Mouse (Mus musculus) forebrain, embryonic 12.5 days (tissue): Measurements from ENCODE around the gene Gins3. TPM values are rescaled to one million over a fixed set of nuclear protein-coding genes. Genes with fewer than 3 reads are reported as not detected.

ENCODE experiments used
- ATAC-seq: fragments of 200-750 bp; cut with Nextera tagmentation; 2 replicates; pipeline ENCODE4 v1.8.0; 2017; ENCODE audit warnings: moderate TSS enrichment; ENCODE audit not compliant: low FRiP score
- H3K27ac ChIP-seq: fragments of 300-500 bp; sonication (generic); 2 replicates; pipeline ENCODE4 v1.5.1; 2016; ENCODE audit warnings: mild to moderate bottlenecking
- H3K27me3 ChIP-seq: fragments of 300-500 bp; sonication (generic); 2 replicates; pipeline ENCODE4 v1.6.1; 2016; ENCODE audit warnings: mild to moderate bottlenecking
- H3K36me3 ChIP-seq: fragments of 300-500 bp; sonication (generic); replicated peaks from 2 replicates; pipeline ENCODE4 v1.6.1; 2016; ENCODE audit warnings: mild to moderate bottlenecking
- H3K4me1 ChIP-seq: fragments of 300-500 bp; sonication (generic); 2 replicates; pipeline ENCODE4 v1.6.1; 2016
- H3K4me2 ChIP-seq: fragments of 300-500 bp; sonication (generic); 2 replicates; pipeline ENCODE4 v1.6.1; 2016; ENCODE audit warnings: mild to moderate bottlenecking, moderate library complexity
- H3K4me3 ChIP-seq: fragments of 300-500 bp; sonication (generic); replicated peaks from 2 replicates; pipeline ENCODE4 v1.5.1; 2016; ENCODE audit warnings: mild to moderate bottlenecking
- H3K9ac ChIP-seq: fragments of 300-500 bp; sonication (generic); 2 replicates; pipeline ENCODE4 v1.6.1; 2016; ENCODE audit warnings: mild to moderate bottlenecking
- H3K9me3 ChIP-seq: fragments of 300-500 bp; sonication (generic); 2 replicates; pipeline ENCODE4 v1.6.1; 2016
- WGBS: fragments of 180-500 bp; shearing (Covaris S2); methylation state at CpG from one replicate; pipeline ENCODE4 v1.1.7; 2016; 5-methylcytosine and 5-hydroxymethylcytosine counted together
- polyA plus RNA-seq: library from polyadenylated mRNA; unstranded; fragments of >200 nt; fragmentation: Nextera tagmentation; extraction: Ambion mirVana; gene quantifications from 2 replicates; pipeline ENCODE4 v1.2.1, GENCODE M21; 2016

Gins3 gene
- polyA plus RNA-seq, 1 experiment from 2014 or later: 28.5 TPM

DNA sequence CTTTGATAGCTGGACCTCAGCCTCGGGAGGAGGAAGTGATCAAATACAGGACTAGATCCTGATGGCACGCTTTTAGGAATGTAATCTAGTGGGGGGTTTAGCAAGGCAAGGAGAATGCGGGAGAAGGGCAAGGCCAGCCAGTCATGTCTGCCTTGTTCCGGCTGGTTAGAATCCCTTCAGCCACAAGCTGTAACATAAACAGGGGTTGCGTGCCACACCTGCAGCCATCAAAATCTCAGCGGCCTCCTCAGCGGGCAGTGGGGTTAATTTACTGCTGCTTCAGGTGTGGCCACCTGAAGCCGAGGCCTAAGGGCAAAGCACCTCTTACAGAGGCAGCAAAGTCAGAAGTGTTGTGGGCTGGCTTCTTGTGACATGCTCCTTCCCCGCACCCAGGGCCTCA, 43.4 kb downstream of the Gins3 start, which contains the start of gene Ndrg4:
Gene Ndrg4 (plus strand): TSS at position 350 of the 400 bp plus-strand sequence.
- no peaks in the 10 kb centered on the region for H3K36me3 ChIP-seq
- no peak for ATAC-seq
- peaks cover 83% of the 10 kb centered on the region for H3K27me3 ChIP-seq
- WGBS: 53% methylated on average over 9 of the region's 9 CpGs
- peak within 1 kb of the TSS; percentile 94 for H3K4me2 ChIP-seq
- H3K4me3 ChIP-seq: peak within 1 kb of the TSS; percentile 60
- peaks cover 21% of the 10 kb centered on the region for H3K4me1 ChIP-seq
- peak within 1 kb of the TSS; percentile 68 for H3K9ac ChIP-seq
- H3K9me3 ChIP-seq: no peaks in the 10 kb centered on the region
- no peak within 1 kb of the TSS for H3K27ac ChIP-seq

DNA sequence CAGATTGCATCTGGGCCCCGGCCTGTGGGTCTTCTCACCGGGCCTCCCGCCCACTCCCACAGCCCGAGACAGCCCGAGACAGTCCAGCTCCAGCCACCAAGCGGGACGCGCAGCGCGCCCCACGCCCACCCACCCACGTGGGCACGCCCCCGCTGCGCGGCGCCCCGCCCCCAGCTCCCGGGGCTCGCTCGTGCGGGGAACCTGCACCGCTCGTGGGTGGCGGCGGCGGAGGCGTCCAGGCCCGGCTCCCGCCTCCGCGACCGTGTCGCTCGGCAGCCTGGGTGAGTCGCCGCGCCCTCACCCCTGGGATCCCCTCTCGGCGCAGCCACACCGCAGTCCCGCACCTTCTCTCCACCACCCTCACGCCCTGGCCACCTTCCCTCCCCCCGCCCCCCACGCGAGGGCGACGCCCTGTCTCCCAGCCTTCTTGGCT, 44.4 kb downstream of the Gins3 start:
- peaks cover 21% of the 10 kb centered on the region for H3K4me1 ChIP-seq
- under 1% methylated on average over 43 of the region's 48 CpGs for WGBS
- no peaks in the 10 kb centered on the region for H3K9me3 ChIP-seq
- peak overlapping the region; percentile 60 for H3K4me3 ChIP-seq
- H3K4me2 ChIP-seq: peak overlapping the region; percentile 94
- ATAC-seq: peak; percentile 52
- H3K36me3 ChIP-seq: no peaks in the 10 kb centered on the region
- peaks cover 85% of the 10 kb centered on the region for H3K27me3 ChIP-seq
- peak overlapping the region; percentile 68 for H3K9ac ChIP-seq
- H3K27ac ChIP-seq: no peak overlapping the region

DNA sequence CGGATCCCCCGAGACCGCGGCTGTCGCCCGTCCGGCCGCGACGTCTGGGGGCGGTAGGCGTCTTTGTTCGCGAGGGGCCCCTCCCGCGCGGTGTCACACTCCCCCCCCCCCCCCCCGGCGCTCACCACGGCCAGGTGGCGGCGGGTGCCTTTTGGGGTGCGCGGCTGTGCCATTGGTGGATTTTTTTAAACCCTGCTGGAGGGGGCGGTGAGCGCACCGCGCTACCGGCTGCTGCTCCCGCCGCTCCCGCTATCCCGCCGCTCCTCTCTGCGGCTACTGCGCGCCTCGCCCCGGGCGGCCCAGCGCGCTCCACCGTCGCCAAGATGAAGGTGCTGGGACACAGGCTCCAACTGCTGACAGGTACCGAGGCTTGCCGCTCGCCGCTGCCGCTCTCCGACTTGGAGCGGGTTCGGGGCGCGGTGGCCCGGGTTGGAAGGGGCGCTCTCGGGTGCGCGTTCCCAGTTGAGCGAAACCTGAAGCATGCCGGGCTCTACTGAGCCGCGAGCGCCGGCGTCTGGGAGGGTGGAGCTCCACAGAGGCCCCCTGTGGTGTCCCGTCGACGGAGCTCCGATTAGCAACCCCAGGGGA, 44.9 kb downstream of the Gins3 start:
- H3K27ac ChIP-seq: no peak overlapping the region
- peaks cover 82% of the 10 kb centered on the region for H3K27me3 ChIP-seq

GRCm38 (mm10) chr8:95688073-95688672, 54.9 kb downstream of the Gins3 start:
- Histone ChIP-seq H3K4me2 (no peak overlapping the region), H3K9ac (no peak overlapping the region), H3K36me3 (no peaks in the 10 kb centered on the region), H3K4me3 (no peak overlapping the region), H3K27ac (no peak overlapping the region), H3K4me1 (no peaks in the 10 kb centered on the region), H3K27me3 (peaks cover 19% of the 10 kb centered on the region), H3K9me3 (no peaks in the 10 kb centered on the region)
- 73% methylated on average over 10 of the region's 10 CpGs for WGBS
- ATAC-seq: no peak

More for the DNA sequence above, 44.9 kb downstream of the Gins3 start:
- peak; percentile 76 for ATAC-seq
- no peaks in the 10 kb centered on the region for H3K36me3 ChIP-seq
- H3K9me3 ChIP-seq: no peaks in the 10 kb centered on the region
- H3K9ac ChIP-seq: peak overlapping the region; percentile 68
- H3K4me1 ChIP-seq: peaks cover 21% of the 10 kb centered on the region
- H3K4me2 ChIP-seq: peak overlapping the region; percentile 94
- H3K4me3 ChIP-seq: peak overlapping the region; percentile 60
- WGBS: under 1% methylated on average over 62 of the region's 70 CpGs

GRCm38 (mm10) chr8:95690929-95691541, 57.8 kb downstream of the Gins3 start:
- Histone ChIP-seq H3K36me3 (no peaks in the 10 kb centered on the region), H3K9me3 (no peaks in the 10 kb centered on the region), H3K4me2 (no peak overlapping the region), H3K9ac (no peak overlapping the region), H3K27me3 (peaks cover 35% of the 10 kb centered on the region), H3K4me1 (peaks cover 18% of the 10 kb centered on the region), H3K4me3 (no peak overlapping the region), H3K27ac (no peak overlapping the region)
- no peak for ATAC-seq
- 83% methylated on average over 13 of the region's 13 CpGs for WGBS

GRCm38 (mm10) chr8:95694631-95695030, 61.4 kb downstream of the Gins3 start:
- H3K4me2 ChIP-seq: 0 out of 2 replicates have a peak overlapping the region, but pooled peaks have one; percentile 2
- H3K36me3 ChIP-seq: no peaks in the 10 kb centered on the region
- peak overlapping the region; percentile 33 for H3K9ac ChIP-seq
- H3K4me3 ChIP-seq: no peak overlapping the region
- 15% methylated on average over 6 of the region's 6 CpGs for WGBS
- H3K27ac ChIP-seq: peak overlapping the region; percentile 50
- peaks cover 51% of the 10 kb centered on the region for H3K27me3 ChIP-seq
- ATAC-seq: peak; percentile 42; the same call in 1 of the 2 replicates
- no peaks in the 10 kb centered on the region for H3K9me3 ChIP-seq
- H3K4me1 ChIP-seq: peaks cover 18% of the 10 kb centered on the region

Other genes starting within 250 kb of the Gins3 start
- gene Cfap20, start 198.6 kb upstream of the Gins3 start, polyA plus RNA-seq: 139 and 140 TPM in 2 replicates
- 13.6 and 13.7 TPM in 2 replicates for gene Csnk2a2, start 143.4 kb upstream of the Gins3 start, polyA plus RNA-seq
- 0.83 and 1.0 TPM in 2 replicates for gene Ccdc113, start 99.4 kb upstream of the Gins3 start, polyA plus RNA-seq
- not detected in 2 replicates for gene Prss54, start 57.1 kb upstream of the Gins3 start, polyA plus RNA-seq
- 61.1 and 62.5 TPM in 2 replicates for gene Ndrg4, start 43.5 kb downstream of the Gins3 start, polyA plus RNA-seq
- 26.2 and 33.0 TPM in 2 replicates for gene Setd6, start 82.4 kb downstream of the Gins3 start, polyA plus RNA-seq
- gene Cnot1, start 174.0 kb downstream of the Gins3 start, polyA plus RNA-seq: 92.0 and 105 TPM in 2 replicates
- 355 and 368 TPM in 2 replicates for gene Sap18b, start 191.9 kb downstream of the Gins3 start, polyA plus RNA-seq
- 19.4 and 21.3 TPM in 2 replicates for gene Slc38a7, start 220.1 kb downstream of the Gins3 start, polyA plus RNA-seq